Mouse (Mus musculus) embryonic facial prominence, embryonic 10.5 days (tissue): ENCODE measurements around the gene Laptm5. TPM values are rescaled to one million over a fixed set of nuclear protein-coding genes. Genes with fewer than 3 reads are reported as not detected.

Experiments used
- DNase-seq: peaks from one replicate; pipeline ENCODE4 v3.0.0-alpha.2; 2017; ENCODE audit warnings: low spot score
- H3K27ac ChIP-seq: fragments of 300-500 bp; sonication (generic); replicated peaks from 2 replicates; pipeline ENCODE4 v1.5.1; 2016; ENCODE audit warnings: mild to moderate bottlenecking
- H3K27me3 ChIP-seq: fragments of 300-500 bp; sonication (generic); replicated peaks from 2 replicates; pipeline ENCODE4 v1.6.1; 2016; ENCODE audit warnings: low read depth, mild to moderate bottlenecking; ENCODE audit not compliant: poor library complexity, severe bottlenecking
- H3K36me3 ChIP-seq: fragments of 300-500 bp; sonication (generic); replicated peaks from 2 replicates; pipeline ENCODE4 v1.6.1; 2016; ENCODE audit warnings: mild to moderate bottlenecking, moderate library complexity
- H3K4me1 ChIP-seq: fragments of 300-500 bp; sonication (generic); 2 replicates; pipeline ENCODE4 v1.6.1; 2016
- H3K4me3 ChIP-seq: fragments of 300-500 bp; sonication (generic); 2 replicates; pipeline ENCODE4 v1.5.1; 2016; ENCODE audit warnings: mild to moderate bottlenecking, moderate library complexity
- H3K9me3 ChIP-seq: fragments of 300-500 bp; sonication (generic); 2 replicates; pipeline ENCODE4 v1.6.1; 2016; ENCODE audit warnings: mild to moderate bottlenecking
- WGBS: fragments of 180-500 bp; shearing (Covaris S2); methylation state at CpG from one replicate; pipeline ENCODE4 v1.1.7; 2016; 5-methylcytosine and 5-hydroxymethylcytosine counted together
- polyA plus RNA-seq: library from polyadenylated mRNA; unstranded; fragments of >200 nt; fragmentation: Nextera tagmentation; extraction: Ambion mirVana; gene quantifications from 2 replicates; pipeline ENCODE4 v1.2.1, GENCODE M21; 2016

Gene Laptm5
- polyA plus RNA-seq, 1 experiment from 2014 or later = 16.4 TPM

DNA sequence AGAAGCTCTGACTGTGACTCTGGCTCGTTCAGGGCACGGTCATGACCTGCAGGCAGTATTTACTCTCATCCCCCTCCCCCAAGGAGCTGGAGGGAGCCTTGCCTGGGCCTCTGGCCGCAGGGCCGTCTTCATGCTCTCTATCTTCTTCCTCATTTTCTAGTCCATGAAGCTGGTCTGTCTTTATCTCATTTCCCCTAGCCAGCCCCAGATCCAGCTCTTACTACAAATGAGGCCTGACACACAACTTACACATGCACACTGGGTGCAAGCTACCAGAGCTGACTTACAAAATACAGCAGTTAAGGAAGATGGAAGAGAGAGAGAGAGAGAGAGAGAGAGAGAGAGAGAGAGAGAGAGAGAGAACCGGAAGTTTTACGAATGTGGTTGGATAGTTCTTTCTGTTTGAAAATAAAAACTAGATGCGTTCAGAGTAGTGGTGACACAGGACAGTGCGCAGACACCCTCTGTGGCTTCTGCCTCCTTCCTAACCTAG, 10.6 kb upstream of the Laptm5 start:
- WGBS = 53% methylated on average over 8 of the region's 8 CpGs
- H3K4me1 ChIP-seq = peaks cover 67% of the 10 kb centered on the region
- no peaks in the 10 kb centered on the region for H3K36me3 ChIP-seq
- peak overlapping the region; percentile 35; the same call in 1 of the 2 replicates for H3K27ac ChIP-seq
- no peak overlapping the region for H3K4me3 ChIP-seq
- peak; percentile 26 for DNase-seq
- no peaks in the 10 kb centered on the region for H3K9me3 ChIP-seq
- no peaks in the 10 kb centered on the region for H3K27me3 ChIP-seq

DNA sequence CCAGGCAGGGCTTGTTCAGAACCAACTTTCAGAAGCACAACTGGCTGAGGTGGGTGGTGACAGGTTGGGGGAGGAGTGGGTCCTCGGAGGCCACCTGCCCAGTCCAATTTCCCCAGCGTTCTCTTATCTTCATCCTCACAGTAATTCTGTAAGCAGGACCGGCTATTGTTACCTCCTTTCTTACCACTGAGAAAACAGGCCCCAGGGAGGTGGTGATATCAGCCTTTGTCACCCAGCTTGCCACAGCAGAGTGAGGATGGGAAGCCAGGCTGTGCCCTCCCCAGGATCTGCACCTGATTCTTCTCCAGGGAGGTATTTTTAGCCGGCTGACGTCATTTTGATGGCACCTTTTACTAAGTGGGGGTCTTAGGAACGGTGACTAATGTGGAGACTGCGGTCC, 7.9 kb upstream of the Laptm5 start:
- no peak for DNase-seq

DNA sequence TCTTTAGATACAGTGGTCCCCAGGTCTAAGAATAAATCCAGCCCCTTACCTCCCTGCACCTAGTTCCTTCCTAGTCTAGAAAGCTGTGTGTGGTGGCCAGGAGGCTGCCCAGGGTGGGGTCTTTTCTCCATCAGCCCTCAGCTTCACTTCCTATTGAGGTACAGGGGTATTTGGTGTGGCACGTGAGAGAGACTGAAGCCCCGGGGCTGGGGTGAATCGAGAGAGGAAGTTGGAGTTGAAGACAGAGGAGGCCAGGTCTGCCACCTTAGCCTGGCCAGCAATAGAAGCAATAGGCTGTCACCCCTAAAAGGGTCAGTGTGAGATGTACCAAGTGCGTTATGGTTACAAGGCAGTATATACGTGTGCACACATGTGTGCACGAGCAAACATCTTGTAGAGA, 7.0 kb upstream of the Laptm5 start:
- no peak for DNase-seq
- Histone ChIP-seq H3K27ac (0 out of 2 replicates have a peak overlapping the region, but pooled peaks have one; percentile 44), H3K9me3 (no peaks in the 10 kb centered on the region), H3K27me3 (no peaks in the 10 kb centered on the region), H3K4me1 (peaks cover 62% of the 10 kb centered on the region), H3K4me3 (no peak overlapping the region), H3K36me3 (no peaks in the 10 kb centered on the region)
- WGBS = 83% methylated on average over 6 of the region's 6 CpGs

More for the DNA sequence above, 7.9 kb upstream of the Laptm5 start:
- Histone ChIP-seq H3K27me3 (no peaks in the 10 kb centered on the region), H3K36me3 (no peaks in the 10 kb centered on the region), H3K4me1 (peaks cover 65% of the 10 kb centered on the region), H3K27ac (peak overlapping the region; percentile 32; the same call in 1 of the 2 replicates), H3K9me3 (no peaks in the 10 kb centered on the region), H3K4me3 (no peak overlapping the region)
- WGBS = 79% methylated on average over 7 of the region's 7 CpGs

DNA sequence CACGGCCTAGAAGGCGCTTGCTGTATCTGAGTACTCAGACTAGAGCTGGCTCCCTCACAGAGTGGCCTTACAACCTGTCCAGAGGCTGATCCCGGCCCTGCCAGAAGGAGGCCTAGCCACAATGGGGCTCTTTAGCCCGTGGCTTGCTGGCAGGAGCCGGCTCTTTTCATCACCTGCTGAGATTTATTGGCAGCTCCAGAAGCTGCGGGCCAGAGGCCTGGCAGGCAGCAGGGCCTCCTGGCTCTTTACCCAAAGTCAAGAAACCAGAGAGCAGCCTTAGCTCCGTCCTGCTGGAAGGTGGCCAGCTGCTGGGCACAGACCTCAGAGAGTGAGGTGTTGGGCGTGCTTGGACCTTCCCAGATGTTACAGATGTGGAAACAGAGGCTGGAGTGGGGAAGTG, 6.6 kb upstream of the Laptm5 start:
- Histone ChIP-seq H3K4me1 (peaks cover 58% of the 10 kb centered on the region), H3K27ac (0 out of 2 replicates have a peak overlapping the region, but pooled peaks have one; percentile 44), H3K36me3 (no peaks in the 10 kb centered on the region), H3K4me3 (no peak overlapping the region), H3K27me3 (no peaks in the 10 kb centered on the region), H3K9me3 (no peaks in the 10 kb centered on the region)
- DNase-seq = no peak
- 45% methylated on average over 8 of the region's 8 CpGs for WGBS

DNA sequence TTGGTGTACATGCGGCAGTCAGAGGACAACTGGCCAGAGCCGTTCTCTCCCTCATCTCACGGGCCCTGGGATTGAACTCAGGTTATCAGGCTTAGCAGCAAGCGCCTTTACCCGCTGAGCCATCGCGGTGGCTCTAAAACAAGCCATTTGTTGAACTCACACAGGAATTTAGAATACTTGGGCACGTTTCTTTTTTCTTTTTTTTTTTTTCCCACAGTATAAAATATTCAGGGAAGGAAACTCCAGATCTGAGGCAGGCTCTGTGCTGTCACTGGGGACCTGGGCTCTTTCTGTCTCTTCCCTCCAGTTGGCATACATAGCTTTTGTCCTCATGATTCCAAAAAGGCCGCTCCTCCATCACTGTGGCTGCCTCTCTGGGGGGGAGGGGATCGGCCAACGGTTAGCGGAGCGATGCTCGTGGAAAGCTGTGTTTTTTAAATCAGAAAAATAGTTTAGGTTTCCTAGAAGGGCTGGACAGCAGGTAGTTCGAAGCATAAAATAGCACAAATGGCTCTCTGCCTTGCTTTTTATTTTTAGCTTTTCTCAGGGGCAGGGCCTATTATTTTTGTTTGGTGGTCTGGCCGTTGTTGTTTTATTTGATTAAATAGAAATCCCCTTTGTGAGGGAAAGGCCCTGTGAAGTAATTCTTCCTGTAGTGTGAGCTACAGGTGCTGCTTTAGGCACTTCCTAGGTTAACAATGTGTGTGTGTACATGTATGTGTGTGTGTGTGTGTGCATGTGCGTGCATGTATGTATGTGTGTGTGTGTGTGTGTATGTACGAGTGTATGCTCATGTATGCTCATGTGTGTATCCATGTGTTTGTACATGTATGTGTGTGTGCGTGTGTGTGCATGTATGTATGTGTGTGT, 5.5 kb upstream of the Laptm5 start:
- Histone ChIP-seq H3K27ac (0 out of 2 replicates have a peak overlapping the region, but pooled peaks have one; percentile 8), H3K4me3 (no peak overlapping the region), H3K27me3 (no peaks in the 10 kb centered on the region), H3K36me3 (no peaks in the 10 kb centered on the region), H3K4me1 (peaks cover 46% of the 10 kb centered on the region), H3K9me3 (no peaks in the 10 kb centered on the region)
- 88% methylated on average over 19 of the region's 19 CpGs for WGBS
- no peak for DNase-seq

DNA sequence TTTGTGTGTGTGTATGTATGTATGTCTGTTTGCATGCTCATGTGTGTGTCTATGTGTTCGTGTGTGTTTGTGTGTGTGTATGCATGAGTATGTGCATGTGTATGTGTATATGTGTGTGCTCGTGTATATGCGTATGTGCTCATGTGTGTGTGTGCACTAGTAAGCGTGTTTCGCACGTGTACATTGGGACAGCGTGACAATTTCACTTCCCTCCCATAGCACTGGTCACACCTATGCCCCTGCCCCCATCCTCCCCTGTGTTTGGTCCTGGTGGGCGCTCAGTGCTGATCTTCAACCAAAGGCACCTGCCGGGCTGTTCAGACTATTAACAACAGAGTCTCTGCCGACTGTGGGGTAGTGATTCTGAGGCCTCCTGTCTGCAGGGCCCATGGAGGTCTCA, 4.8 kb upstream of the Laptm5 start:
- Histone ChIP-seq H3K27me3 (no peaks in the 10 kb centered on the region), H3K4me1 (peaks cover 43% of the 10 kb centered on the region), H3K27ac (peak overlapping the region; percentile 26; the same call in 1 of the 2 replicates), H3K36me3 (no peaks in the 10 kb centered on the region), H3K9me3 (no peaks in the 10 kb centered on the region), H3K4me3 (no peak overlapping the region)
- 90% methylated on average over 10 of the region's 10 CpGs for WGBS
- no peak for DNase-seq

DNA sequence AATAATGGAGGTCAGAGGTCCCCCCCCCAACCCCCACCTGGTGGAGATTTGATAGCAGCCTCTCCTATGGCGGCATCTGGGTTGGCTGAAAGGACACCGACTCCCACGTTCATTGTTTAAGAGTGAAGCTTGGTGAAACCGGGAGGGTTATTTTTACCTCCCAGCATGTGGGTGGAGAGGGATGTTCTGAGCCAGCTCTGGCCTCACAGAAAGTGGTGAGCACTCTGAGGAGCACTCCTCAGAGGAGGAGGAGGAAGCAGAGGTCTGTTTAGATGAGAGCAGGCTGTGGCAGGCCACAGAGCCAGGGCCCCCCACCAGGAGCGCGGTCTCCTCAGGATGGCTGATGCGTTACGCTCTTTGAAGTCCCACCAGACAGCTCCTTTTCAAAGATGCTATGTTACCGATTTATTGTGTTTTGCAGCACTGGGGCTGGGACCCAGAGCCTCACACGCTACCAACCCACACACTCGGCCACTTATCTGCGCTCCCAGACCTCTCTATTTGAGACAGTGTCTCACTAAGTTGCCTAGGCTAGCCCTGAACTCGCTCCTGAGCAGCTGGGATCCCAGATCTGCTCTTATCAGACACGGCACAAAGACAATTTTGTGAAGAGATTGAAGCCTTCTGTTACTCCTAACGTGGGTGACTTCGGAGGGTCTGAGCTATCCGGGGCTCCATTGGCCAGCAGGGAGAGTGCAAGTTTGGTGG, 3.6 kb upstream of the Laptm5 start:
- Histone ChIP-seq H3K36me3 (no peaks in the 10 kb centered on the region), H3K27me3 (no peaks in the 10 kb centered on the region), H3K4me1 (peaks cover 49% of the 10 kb centered on the region), H3K27ac (peak overlapping the region; percentile 26; the same call in 1 of the 2 replicates), H3K4me3 (no peak overlapping the region), H3K9me3 (no peaks in the 10 kb centered on the region)
- DNase-seq = no peak
- 67% methylated on average over 17 of the region's 17 CpGs for WGBS

DNA sequence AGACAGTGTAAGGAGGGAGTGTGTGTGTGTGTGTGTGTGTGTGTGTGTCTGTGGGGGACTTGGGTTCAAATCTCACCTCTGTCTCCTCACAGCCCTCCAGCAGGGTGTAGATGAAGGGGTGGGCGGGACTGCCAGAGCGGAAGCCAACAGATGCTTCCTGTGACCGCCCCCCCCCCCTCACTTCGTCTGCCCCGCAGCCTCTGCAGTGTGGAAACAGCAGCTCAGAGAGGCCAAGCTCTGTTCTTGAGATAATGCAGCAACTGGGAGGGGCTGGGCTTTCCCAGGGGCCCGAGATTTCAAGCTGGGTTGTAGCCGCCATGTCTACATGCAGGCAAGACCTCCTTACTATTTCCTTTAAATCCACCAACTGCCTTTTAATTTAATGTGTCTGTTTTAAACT, 2.3 kb upstream of the Laptm5 start:
- no peaks in the 10 kb centered on the region for H3K27me3 ChIP-seq
- H3K9me3 ChIP-seq = no peaks in the 10 kb centered on the region
- no peak overlapping the region for H3K4me3 ChIP-seq
- 47% methylated on average over 7 of the region's 7 CpGs for WGBS
- no peaks in the 10 kb centered on the region for H3K36me3 ChIP-seq
- H3K27ac ChIP-seq = 0 out of 2 replicates have a peak overlapping the region, but pooled peaks have one; percentile 55
- peaks cover 47% of the 10 kb centered on the region for H3K4me1 ChIP-seq
- peak; percentile 35 for DNase-seq

DNA sequence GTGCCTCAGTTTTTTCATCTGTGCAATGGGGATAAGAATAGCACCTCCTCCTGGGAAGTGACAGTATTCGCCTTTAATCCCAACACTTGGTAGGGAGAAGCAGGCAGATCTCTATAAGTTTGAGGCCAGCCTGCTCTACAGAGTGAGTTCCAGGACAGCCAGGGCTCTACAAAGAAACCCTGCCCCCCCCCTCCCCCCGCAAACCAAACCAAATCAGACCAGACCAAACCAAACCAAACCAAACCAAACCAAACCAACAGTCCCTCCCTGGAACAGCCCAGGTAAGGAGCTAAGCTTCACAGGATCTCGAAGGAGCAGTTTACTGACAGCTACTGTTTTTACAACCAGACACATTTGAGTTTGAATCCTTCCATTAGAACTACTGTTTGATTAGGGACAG, 299 bp upstream of the Laptm5 start:
- no peaks in the 10 kb centered on the region for H3K9me3 ChIP-seq
- H3K36me3 ChIP-seq = no peaks in the 10 kb centered on the region
- no peak for DNase-seq
- WGBS = 87% methylated on average over 3 of the region's 3 CpGs
- peaks cover 51% of the 10 kb centered on the region for H3K4me1 ChIP-seq
- H3K27ac ChIP-seq = no peak overlapping the region
- H3K4me3 ChIP-seq = no peak overlapping the region
- no peaks in the 10 kb centered on the region for H3K27me3 ChIP-seq

DNA sequence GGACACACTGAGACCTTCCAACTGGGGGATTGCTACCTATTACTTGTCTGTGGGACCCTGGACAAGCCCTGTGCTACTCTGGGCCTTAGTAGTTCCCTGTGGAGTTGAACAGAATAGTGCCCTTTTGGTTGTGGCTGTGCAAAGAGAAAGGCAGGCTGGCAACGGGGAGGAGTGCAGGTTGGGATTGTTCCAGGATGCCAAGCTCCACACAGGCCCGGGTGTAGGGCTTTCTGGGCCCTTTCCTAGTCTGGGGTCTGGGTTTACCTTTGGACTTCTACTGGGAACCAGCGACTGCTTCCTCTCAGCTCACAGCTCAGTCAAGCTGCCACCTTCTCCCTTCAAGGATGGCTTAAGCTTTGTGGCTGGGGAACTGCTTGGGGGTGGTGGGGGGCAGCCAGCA, 586 bp downstream of the Laptm5 start:
- H3K4me1 ChIP-seq = peaks cover 51% of the 10 kb centered on the region
- DNase-seq = no peak
- H3K27ac ChIP-seq = peak overlapping the region; percentile 48
- H3K27me3 ChIP-seq = no peaks in the 10 kb centered on the region
- no peak overlapping the region for H3K4me3 ChIP-seq
- 75% methylated on average over 3 of the region's 3 CpGs for WGBS
- H3K36me3 ChIP-seq = no peaks in the 10 kb centered on the region
- no peaks in the 10 kb centered on the region for H3K9me3 ChIP-seq

DNA sequence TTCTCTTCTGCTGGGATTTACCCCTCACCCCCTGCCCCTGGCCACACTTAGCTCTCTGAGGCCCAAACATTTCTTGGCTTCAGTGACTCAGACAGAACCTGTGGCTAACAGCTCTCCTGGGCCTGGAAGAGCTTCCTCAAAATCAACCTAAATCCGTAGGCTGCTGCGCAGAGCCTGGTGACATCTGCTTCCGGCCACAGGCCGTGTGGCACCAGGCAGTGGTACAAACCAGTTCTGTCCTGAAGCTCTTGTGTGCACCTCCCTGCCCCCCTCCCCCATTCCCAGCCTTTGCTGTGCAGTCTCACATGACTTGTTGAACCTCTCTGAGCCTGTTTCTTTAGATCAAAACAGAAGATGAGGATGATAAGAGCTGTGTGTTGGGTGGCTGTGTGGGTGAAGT, 1.1 kb downstream of the Laptm5 start:
- WGBS = 78% methylated on average over 4 of the region's 4 CpGs
- DNase-seq = no peak

DNA sequence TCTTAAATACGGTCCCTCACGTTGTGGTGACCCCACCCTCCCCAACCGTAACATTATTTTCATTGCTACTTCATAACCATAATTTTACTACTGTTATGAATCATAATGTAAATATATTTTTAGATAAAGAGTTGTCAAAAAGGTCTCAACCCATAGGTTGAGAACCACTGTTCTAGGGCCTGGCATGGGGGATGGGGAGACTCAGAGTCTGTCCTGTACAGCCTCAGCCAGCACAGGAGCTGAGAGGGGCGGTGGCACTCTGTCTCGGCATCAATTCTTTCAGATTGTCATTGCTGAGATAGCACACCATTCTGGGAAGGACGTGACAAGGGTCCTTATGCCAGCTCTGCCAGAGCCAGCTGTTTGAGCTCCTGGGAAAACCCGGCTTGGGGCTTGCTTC, 1.6 kb downstream of the Laptm5 start:
- no peak overlapping the region for H3K4me3 ChIP-seq
- no peaks in the 10 kb centered on the region for H3K27me3 ChIP-seq
- no peaks in the 10 kb centered on the region for H3K36me3 ChIP-seq
- WGBS = 85% methylated on average over 7 of the region's 7 CpGs
- no peak for DNase-seq
- H3K4me1 ChIP-seq = peaks cover 45% of the 10 kb centered on the region
- H3K9me3 ChIP-seq = no peaks in the 10 kb centered on the region
- 0 out of 2 replicates have a peak overlapping the region, but pooled peaks have one; percentile 5 for H3K27ac ChIP-seq

More for the DNA sequence above, 1.1 kb downstream of the Laptm5 start:
- Histone ChIP-seq H3K4me1 (peaks cover 46% of the 10 kb centered on the region), H3K36me3 (no peaks in the 10 kb centered on the region), H3K27me3 (no peaks in the 10 kb centered on the region), H3K27ac (peak overlapping the region; percentile 48), H3K4me3 (no peak overlapping the region), H3K9me3 (no peaks in the 10 kb centered on the region)
